Mouse (Mus musculus) heart, embryonic 13.5 days (tissue): ENCODE data around the gene Jak3. TPM values are rescaled to one million over a fixed set of nuclear protein-coding genes. Genes with fewer than 3 reads are reported as not detected.

Source experiments
- ATAC-seq: fragments of 200-750 bp; cut with Nextera tagmentation; 2 replicates; pipeline ENCODE4 v1.8.0; 2017; ENCODE audit warnings: moderate TSS enrichment; ENCODE audit not compliant: insufficient number of reproducible peaks, low FRiP score, low TSS enrichment; ENCODE audit errors: extremely low read depth
- H3K27ac ChIP-seq: fragments of 300-500 bp; sonication (generic); replicated peaks from 2 replicates; pipeline ENCODE4 v1.5.1; 2015; ENCODE audit warnings: moderate library complexity, mild to moderate bottlenecking, inconsistent platforms
- H3K27me3 ChIP-seq: fragments of 300-500 bp; sonication (generic); replicated peaks from 2 replicates; pipeline ENCODE4 v1.6.1; 2015; ENCODE audit warnings: mild to moderate bottlenecking, inconsistent platforms
- H3K36me3 ChIP-seq: fragments of 300-500 bp; sonication (generic); 2 replicates; pipeline ENCODE4 v1.6.1; 2015; ENCODE audit warnings: mild to moderate bottlenecking, inconsistent platforms
- H3K4me1 ChIP-seq: fragments of 300-500 bp; sonication (generic); 2 replicates; pipeline ENCODE4 v1.6.1; 2015; ENCODE audit warnings: inconsistent platforms
- H3K4me2 ChIP-seq: fragments of 300-500 bp; sonication (generic); 2 replicates; pipeline ENCODE4 v1.6.1; 2015; ENCODE audit warnings: inconsistent platforms, mild to moderate bottlenecking, moderate library complexity
- H3K4me3 ChIP-seq: fragments of 300-500 bp; sonication (generic); 2 replicates; pipeline ENCODE4 v1.5.1; 2015; ENCODE audit warnings: moderate library complexity, mild to moderate bottlenecking, inconsistent platforms
- H3K9ac ChIP-seq: fragments of 300-500 bp; sonication (generic); 2 replicates; pipeline ENCODE4 v1.6.1; 2015; ENCODE audit warnings: inconsistent platforms, mild to moderate bottlenecking, moderate library complexity
- H3K9me3 ChIP-seq: fragments of 300-500 bp; sonication (generic); 2 replicates; pipeline ENCODE4 v1.6.1; 2016; ENCODE audit warnings: inconsistent platforms
- WGBS: fragments of 180-500 bp; shearing (Covaris S2); methylation state at CpG from one replicate; pipeline ENCODE4 v1.1.7; 2015; ENCODE audit warnings: mixed read lengths; 5-methylcytosine and 5-hydroxymethylcytosine counted together
- polyA plus RNA-seq: library from polyadenylated mRNA; unstranded; fragments of >200 nt; fragmentation: Nextera tagmentation; extraction: Ambion mirVana; gene quantifications from 2 replicates; pipeline ENCODE4 v1.2.1, GENCODE M21; 2015

Jak3 gene
- polyA plus RNA-seq, 1 experiment from 2014 or later, result 7.7 TPM

DNA sequence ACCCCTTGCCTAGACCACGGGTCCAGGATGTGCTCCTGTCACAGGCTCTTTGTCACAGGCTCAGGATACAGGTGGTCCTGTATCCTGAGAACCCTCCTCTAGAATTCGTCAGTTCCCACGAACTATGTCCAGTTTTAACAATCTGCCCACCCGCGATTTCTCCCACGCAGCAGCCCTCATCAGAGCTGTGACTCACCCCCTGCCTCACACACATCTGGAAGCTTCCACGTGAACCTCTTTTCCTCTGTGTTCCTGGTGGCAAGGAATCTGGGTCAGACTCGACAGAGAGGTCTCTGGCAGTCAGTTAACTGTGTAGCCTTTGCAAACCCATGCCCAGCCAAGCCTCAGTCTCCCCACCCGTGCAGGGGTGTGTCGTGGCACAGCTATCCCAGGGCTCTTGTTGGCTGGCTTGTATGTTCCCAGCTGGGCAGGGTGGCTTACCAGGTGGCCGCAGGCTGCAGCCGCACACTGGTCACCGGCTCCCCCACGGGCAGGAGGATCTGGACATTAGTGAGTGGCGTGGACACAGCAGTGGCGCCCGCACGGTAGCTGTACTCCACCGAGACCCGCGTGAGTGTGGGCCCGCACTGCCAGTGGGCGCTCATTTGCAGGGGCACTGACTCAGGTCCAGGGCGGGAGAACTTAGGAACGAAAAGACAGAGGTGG is 33.2 kb downstream of the Jak3 start:
- Histone ChIP-seq H3K27me3 (peaks cover 93% of the 10 kb centered on the region), H3K36me3 (no peaks in the 10 kb centered on the region), H3K4me2 (peak overlapping the region; percentile 59), H3K9me3 (no peaks in the 10 kb centered on the region), H3K9ac (0 out of 2 replicates have a peak overlapping the region, but pooled peaks have one; percentile 3), H3K27ac (no peak overlapping the region), H3K4me1 (no peaks in the 10 kb centered on the region), H3K4me3 (peak overlapping the region; percentile 29)
- WGBS, result 33% methylated on average over 25 of the region's 25 CpGs
- no peak for ATAC-seq

DNA sequence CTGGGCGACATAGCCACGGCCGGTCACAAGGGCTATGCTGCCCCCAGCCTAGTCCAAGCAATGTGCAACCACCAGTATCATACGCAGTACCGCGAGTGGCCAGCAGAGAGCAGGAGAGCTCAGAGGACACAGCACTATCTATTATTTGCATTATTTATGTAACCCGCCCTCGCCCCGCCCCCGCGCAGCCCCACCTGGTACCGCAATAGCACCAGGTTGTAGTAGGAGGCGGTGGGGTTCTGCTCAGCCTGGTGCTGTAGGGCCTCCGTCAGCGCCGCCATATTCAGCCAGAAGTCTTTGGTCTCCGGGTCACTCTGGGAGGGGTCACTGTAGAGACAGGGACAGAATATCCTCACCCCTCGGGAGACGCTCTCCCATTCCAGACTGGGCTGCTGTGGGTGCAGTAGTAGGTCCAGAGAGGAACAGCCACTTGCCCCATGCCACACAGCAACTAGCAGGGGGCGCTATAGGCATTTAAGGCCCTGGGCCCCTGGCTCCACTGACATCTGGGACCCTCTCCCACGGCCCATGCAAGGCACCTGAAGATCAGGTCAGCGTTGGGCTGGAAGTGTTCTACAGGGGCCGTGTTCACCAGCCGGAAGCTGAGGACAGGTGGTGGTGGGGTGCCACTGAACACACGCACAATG is 33.8 kb downstream of the Jak3 start:
- 0 out of 2 replicates have a peak overlapping the region, but pooled peaks have one; percentile 3 for H3K9ac ChIP-seq
- no peaks in the 10 kb centered on the region for H3K36me3 ChIP-seq
- WGBS, result 18% methylated on average over 25 of the region's 25 CpGs
- peaks cover 93% of the 10 kb centered on the region for H3K27me3 ChIP-seq
- peak overlapping the region; percentile 29 for H3K4me3 ChIP-seq
- ATAC-seq, result no peak
- no peaks in the 10 kb centered on the region for H3K9me3 ChIP-seq
- H3K4me2 ChIP-seq, result peak overlapping the region; percentile 59
- no peaks in the 10 kb centered on the region for H3K4me1 ChIP-seq
- H3K27ac ChIP-seq, result no peak overlapping the region

DNA sequence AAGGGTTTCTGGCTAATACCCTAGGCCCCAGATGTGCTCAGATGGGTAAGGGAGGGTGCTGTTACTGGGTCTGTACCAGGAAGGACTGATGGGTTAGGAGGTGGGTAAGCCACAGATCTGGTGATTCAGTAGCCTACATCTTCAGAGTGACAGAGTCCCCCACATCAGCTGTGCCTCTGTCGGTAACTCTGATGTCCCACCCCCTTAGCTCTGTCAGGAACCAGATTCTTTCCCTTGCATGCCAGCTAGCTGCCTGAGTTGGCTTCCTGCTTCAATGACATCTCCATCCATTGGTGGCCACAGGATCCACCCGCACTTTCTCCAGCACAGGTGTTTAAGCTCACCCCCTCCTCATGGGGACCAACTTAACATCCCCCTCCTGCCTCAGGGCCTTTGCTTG is 35.5 kb downstream of the Jak3 start:
- Histone ChIP-seq H3K4me2 (no peak overlapping the region), H3K9me3 (no peaks in the 10 kb centered on the region), H3K9ac (no peak overlapping the region), H3K36me3 (no peaks in the 10 kb centered on the region), H3K27ac (no peak overlapping the region), H3K4me1 (no peaks in the 10 kb centered on the region), H3K4me3 (no peak overlapping the region), H3K27me3 (peaks cover 92% of the 10 kb centered on the region)
- ATAC-seq, result no peak
- 59% methylated on average over 2 of the region's 2 CpGs for WGBS

DNA sequence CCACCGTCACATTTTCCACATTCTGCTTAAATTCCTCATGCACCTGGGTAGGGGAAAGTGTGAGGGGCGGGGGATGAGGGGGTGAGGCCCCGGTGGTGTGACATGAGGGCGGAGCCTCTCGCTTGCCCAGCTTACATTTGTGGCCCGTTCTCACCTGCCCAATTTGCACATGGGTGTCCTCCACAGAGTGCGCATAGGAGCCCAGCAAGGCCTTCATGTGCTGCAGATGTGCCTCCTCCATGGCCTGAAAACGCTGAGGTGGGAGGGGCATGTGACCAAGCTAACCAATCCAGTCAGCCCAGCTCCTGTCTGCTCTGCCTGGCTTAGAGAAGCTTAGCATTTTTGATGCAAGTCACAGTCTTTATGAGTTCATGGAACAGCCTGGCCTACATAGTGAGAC is 39.4 kb downstream of the Jak3 start:
- Histone ChIP-seq H3K36me3 (no peaks in the 10 kb centered on the region), H3K9ac (no peak overlapping the region)
- WGBS, result 30% methylated on average over 8 of the region's 8 CpGs

DNA sequence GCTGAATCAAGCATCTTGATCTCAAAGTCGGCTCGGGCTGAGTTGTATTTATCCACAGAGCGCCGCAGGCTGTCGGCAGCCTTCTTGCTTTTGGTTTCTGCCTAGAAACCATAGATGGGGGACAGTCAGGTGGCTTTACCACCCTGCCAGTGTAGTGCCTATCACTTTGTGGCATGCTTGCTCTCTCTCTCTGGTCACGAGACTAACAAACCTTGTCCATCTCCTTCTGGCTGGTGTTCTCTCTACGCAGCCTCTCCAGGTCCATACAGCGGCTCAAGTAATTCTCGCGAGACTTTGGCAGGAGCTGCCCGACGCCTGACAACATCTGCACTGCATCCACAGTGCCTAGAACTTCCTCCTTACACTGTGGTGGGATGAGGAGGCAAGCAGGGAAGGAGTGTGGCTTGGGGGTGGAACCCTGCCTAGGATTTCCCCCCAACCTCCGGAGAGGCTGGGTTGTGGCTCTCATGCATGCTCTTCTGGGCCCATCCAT is 40.5 kb downstream of the Jak3 start:
- Histone ChIP-seq H3K27me3 (peaks cover 89% of the 10 kb centered on the region), H3K4me1 (peaks cover 5% of the 10 kb centered on the region; the same call in 1 of the 2 replicates), H3K4me2 (no peak overlapping the region), H3K9me3 (no peaks in the 10 kb centered on the region), H3K36me3 (no peaks in the 10 kb centered on the region), H3K27ac (no peak overlapping the region), H3K4me3 (no peak overlapping the region), H3K9ac (no peak overlapping the region)
- 71% methylated on average over 13 of the region's 13 CpGs for WGBS
- ATAC-seq, result no peak

More for the DNA sequence above, 39.4 kb downstream of the Jak3 start:
- Histone ChIP-seq H3K9me3 (no peaks in the 10 kb centered on the region), H3K27me3 (peaks cover 88% of the 10 kb centered on the region), H3K27ac (no peak overlapping the region), H3K4me1 (peaks cover 5% of the 10 kb centered on the region; the same call in 1 of the 2 replicates), H3K4me3 (no peak overlapping the region), H3K4me2 (no peak overlapping the region)
- ATAC-seq, result no peak

DNA sequence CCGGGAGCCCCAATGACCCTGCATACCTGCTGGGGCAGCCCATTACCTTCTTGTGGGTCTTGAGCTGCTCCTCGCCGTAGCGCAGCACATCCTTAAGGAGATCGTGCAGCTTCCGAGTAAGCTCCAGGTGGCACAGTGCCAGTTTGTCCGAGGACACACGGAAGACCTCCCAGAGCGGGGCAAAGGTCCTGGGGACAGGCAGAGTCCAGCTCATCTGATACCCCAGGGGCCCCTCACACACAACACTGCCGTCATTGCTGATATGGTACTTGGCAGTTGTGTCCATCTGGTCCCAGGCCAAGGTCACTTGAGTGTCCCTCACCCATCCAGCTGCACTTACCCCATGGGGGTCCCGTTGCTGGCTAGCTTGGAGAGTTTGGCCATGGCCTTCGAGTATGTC is 41.0 kb downstream of the Jak3 start:
- H3K27ac ChIP-seq, result no peak overlapping the region
- H3K9me3 ChIP-seq, result no peaks in the 10 kb centered on the region
- no peaks in the 10 kb centered on the region for H3K36me3 ChIP-seq
- no peak overlapping the region for H3K4me2 ChIP-seq
- no peak overlapping the region for H3K9ac ChIP-seq
- H3K4me1 ChIP-seq, result peaks cover 5% of the 10 kb centered on the region; the same call in 1 of the 2 replicates
- H3K27me3 ChIP-seq, result peaks cover 89% of the 10 kb centered on the region
- H3K4me3 ChIP-seq, result no peak overlapping the region
- ATAC-seq, result no peak
- WGBS, result 72% methylated on average over 12 of the region's 12 CpGs

DNA sequence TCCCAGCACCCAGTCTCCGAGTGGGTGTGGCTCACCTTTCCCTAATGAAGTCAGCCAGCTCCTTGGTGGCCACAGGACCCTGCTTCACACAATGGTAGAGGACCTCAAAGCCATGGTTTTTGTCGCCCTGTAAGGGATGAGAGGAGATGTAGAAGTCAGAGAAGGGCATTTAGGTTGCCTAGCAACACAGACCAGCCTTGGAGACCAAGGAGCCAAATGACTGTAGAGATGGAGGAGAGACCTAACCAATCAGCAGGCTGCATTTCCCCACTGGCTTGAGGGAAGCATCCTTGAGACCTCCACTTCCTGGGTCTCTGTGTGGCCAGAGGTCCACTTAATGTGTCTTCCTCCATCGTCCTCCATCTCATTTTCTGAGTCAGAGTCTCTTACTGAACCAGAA is 42.2 kb downstream of the Jak3 start:
- 25% methylated on average over 3 of the region's 3 CpGs for WGBS
- ATAC-seq, result no peak
- H3K9me3 ChIP-seq, result no peaks in the 10 kb centered on the region

DNA sequence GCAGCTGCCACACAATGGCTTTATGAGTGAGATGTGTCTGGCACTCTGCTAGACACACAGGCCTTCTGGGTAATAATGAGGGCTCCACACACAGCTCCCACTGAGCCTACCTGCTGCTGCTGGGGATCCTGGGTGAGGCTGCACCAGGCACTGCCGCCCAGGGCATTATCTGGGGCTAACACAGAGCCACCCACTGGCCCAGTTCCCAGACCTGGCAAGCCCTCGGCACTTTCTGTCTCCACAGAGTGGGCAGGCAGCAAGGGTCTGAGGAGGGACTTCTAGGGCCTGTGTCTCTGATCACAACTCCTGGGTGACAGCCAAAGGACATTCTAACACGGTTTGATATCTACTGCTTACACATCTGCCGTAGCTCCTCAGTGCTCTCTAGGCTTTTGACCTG is 43.1 kb downstream of the Jak3 start:
- no peaks in the 10 kb centered on the region for H3K36me3 ChIP-seq
- ATAC-seq, result no peak
- H3K4me3 ChIP-seq, result no peak overlapping the region
- no peak overlapping the region for H3K27ac ChIP-seq
- H3K9me3 ChIP-seq, result no peaks in the 10 kb centered on the region
- peaks cover 90% of the 10 kb centered on the region for H3K27me3 ChIP-seq
- H3K9ac ChIP-seq, result no peak overlapping the region
- H3K4me1 ChIP-seq, result peaks cover 5% of the 10 kb centered on the region; the same call in 1 of the 2 replicates
- H3K4me2 ChIP-seq, result no peak overlapping the region
- 33% methylated on average over 4 of the region's 4 CpGs for WGBS

More for the DNA sequence above, 42.2 kb downstream of the Jak3 start:
- no peak overlapping the region for H3K27ac ChIP-seq
- H3K4me3 ChIP-seq, result no peak overlapping the region
- H3K4me1 ChIP-seq, result peaks cover 5% of the 10 kb centered on the region; the same call in 1 of the 2 replicates
- no peak overlapping the region for H3K9ac ChIP-seq
- no peak overlapping the region for H3K4me2 ChIP-seq
- peaks cover 91% of the 10 kb centered on the region for H3K27me3 ChIP-seq
- no peaks in the 10 kb centered on the region for H3K36me3 ChIP-seq

DNA sequence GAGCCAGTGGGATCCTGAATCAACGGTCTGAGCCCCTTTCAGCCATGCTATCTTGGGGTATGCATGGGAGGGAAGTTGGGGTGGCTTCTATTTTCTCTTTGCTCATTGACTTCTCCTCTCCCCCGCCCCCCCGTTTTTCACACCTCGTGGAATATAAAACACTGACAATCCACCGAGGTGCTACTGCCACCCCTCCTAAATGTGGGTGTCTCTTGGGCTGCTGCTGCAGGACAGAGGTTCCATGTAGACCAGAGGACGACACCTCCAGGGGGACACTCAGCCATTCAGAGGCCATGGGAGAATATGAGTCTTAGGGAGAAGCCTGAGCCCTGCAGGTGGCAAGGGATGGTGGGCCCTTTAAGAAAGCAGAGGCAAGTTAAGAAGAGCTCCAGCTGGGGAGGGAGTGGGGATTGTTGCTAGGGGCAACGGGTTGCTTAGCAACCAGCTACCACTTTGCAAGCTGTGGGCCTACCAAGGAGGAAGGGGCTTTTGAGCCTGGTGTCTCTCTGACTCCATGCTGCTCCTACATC is 43.9 kb downstream of the Jak3 start:
- Histone ChIP-seq H3K36me3 (no peaks in the 10 kb centered on the region), H3K4me1 (peaks cover 6% of the 10 kb centered on the region), H3K9me3 (no peaks in the 10 kb centered on the region), H3K4me2 (no peak overlapping the region), H3K9ac (no peak overlapping the region), H3K27me3 (peaks cover 90% of the 10 kb centered on the region), H3K4me3 (no peak overlapping the region), H3K27ac (no peak overlapping the region)
- 36% methylated on average over 7 of the region's 7 CpGs for WGBS
- no peak for ATAC-seq

DNA sequence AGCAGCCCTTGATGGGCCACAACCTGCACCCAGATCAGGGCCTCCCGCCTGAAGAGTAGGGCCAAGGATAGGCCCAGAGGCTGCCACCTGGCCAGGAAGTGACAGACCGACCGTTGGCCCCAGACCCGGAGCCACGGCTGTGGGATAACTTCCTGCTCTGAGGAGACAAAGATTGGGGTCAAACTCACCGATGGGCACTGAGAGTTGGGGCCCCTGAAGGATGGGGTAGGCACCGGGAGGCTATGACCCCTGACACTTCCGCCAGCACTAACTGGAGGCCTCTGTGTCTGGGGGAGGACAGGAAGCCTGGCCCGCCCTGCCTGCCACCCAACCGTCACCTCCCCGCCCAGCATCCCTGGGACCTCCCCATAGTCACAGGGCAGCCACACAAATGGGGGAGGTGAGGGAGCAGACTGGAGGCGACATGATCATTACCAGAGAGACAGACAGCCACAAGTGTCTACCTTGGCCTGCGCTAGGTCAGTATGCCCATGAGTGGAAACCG is 47.0 kb downstream of the Jak3 start:
- Histone ChIP-seq H3K4me2 (no peak overlapping the region), H3K4me1 (peaks cover 13% of the 10 kb centered on the region), H3K4me3 (no peak overlapping the region), H3K27ac (no peak overlapping the region), H3K27me3 (peaks cover 97% of the 10 kb centered on the region), H3K36me3 (no peaks in the 10 kb centered on the region), H3K9ac (no peak overlapping the region), H3K9me3 (no peaks in the 10 kb centered on the region)
- 50% methylated on average over 14 of the region's 14 CpGs for WGBS
- no peak for ATAC-seq

DNA sequence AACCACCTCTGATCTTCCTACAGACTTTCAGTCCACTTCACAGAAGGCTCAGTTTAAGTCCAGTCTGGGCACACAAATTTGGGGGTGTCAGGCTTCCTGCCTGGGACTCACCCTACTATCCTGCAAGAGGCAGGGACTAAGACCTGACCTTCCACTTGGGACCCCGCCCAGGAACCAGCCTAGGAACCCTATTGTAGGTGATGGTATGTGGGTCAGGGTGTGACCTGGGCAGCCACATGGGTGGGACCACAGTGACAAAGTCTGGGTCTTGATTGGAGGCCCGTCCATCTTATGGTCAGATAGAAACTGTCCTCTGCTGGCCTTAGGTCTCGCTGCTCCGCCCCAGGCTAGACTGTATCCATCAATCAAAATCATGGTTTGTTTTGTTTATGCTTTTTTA is 48.3 kb downstream of the Jak3 start:
- Histone ChIP-seq H3K4me2 (no peak overlapping the region), H3K4me3 (no peak overlapping the region), H3K27me3 (peaks cover 96% of the 10 kb centered on the region), H3K36me3 (no peaks in the 10 kb centered on the region), H3K27ac (no peak overlapping the region), H3K9ac (no peak overlapping the region), H3K4me1 (peaks cover 21% of the 10 kb centered on the region), H3K9me3 (no peaks in the 10 kb centered on the region)
- 63% methylated on average over 4 of the region's 4 CpGs for WGBS
- ATAC-seq, result no peak
